ENCODE assay signal across 9 mouse cellular contexts in the genomic region with DNA sequence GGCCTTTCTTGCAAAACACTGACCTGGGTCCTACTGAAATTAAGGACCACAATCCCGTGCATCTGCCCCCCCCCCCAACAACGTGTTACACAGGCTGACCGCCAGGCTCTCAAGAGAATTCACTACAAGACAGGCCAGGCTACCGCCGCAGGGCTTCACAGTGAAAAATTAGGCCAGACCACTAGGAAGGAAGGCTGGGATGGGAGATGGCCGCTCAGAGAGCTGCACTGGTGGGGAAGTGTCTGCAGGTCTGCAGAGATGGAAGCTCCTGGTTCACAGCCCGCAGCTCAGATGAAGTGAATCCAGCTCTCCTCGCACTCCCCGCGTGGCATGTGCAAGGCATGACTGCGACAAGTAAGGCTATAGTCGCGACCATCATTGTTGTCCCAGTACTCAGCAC. TPM values are rescaled to one million over a fixed set of nuclear protein-coding genes. Genes with fewer than 3 reads are reported as not detected.
DNase-seq lines count a peak whose midpoint lies in the region; ATAC-seq lines count a peak whose summit lies in the region.
"Had no signal": no experiment of that assay in that cellular context is flagged by ENCODE, and none has a peak within 500 bp of the region (broad histone marks: within the 10 kb centered on the region; RNA-seq: fewer than 3 reads in every experiment).

No protein-coding gene starts in this region.

- no peak overlapping the region for H3K9ac ChIP-seq in embryonic facial prominence, embryonic 14.5 days (ENCODE audit: low read depth, low read length)
- H3K9ac ChIP-seq in intestine, embryonic 14.5 days (ENCODE audit: low read length): 0 out of 2 replicates have a peak overlapping the region, but pooled peaks have one; percentile 66
- H3K9ac ChIP-seq in neural tube, embryonic 15.5 days (replicated peaks): peak overlapping the region; percentile 67; the same call in 1 of the 2 replicates

- peaks cover 7% of the 10 kb centered on the region for H3K4me1 ChIP-seq in embryonic facial prominence, embryonic 14.5 days (ENCODE audit: control insufficient read depth, insufficient read depth, low read length)
- H3K4me1 ChIP-seq in intestine, embryonic 14.5 days (replicated peaks; ENCODE audit: control insufficient read depth, insufficient read depth, low read length): peaks cover 23% of the 10 kb centered on the region
- H3K4me1 ChIP-seq in neural tube, embryonic 15.5 days: peaks cover 31% of the 10 kb centered on the region

- peak overlapping the region; percentile 100 for H3K4me2 ChIP-seq in embryonic facial prominence, embryonic 14.5 days (ENCODE audit: low read depth, low read length)
- peak overlapping the region; percentile 99 for H3K4me2 ChIP-seq in intestine, embryonic 14.5 days (ENCODE audit: low read length)
- peak overlapping the region; percentile 100 for H3K4me2 ChIP-seq in neural tube, embryonic 15.5 days

- intact Hi-C loops in left cerebral cortex, postnatal 36 days (cut with DNase I): no loop called here

- H3K9me3 ChIP-seq in embryonic facial prominence, embryonic 14.5 days (ENCODE audit: control insufficient read depth, low read length): no peaks in the 10 kb centered on the region
- H3K9me3 ChIP-seq in intestine, embryonic 14.5 days (ENCODE audit: control insufficient read depth, low read length): no peaks in the 10 kb centered on the region
- no peaks in the 10 kb centered on the region for H3K9me3 ChIP-seq in neural tube, embryonic 15.5 days (replicated peaks)

- H3K27ac ChIP-seq in embryonic facial prominence, embryonic 14.5 days (replicated peaks; ENCODE audit: low read depth, low read length): no peak overlapping the region
- no peak overlapping the region for H3K27ac ChIP-seq in intestine, embryonic 14.5 days (ENCODE audit: low read depth)
- H3K27ac ChIP-seq in neural tube, embryonic 15.5 days (replicated peaks): no peak overlapping the region

- no peak for ATAC-seq in embryonic facial prominence, embryonic 14.5 days (ENCODE audit: low read depth)
- 0 out of 2 replicates have a peak, but pooled peaks have one; percentile 1 for ATAC-seq in intestine, embryonic 14.5 days (replicated peaks; ENCODE audit: low FRiP score, low TSS enrichment, low read depth)
- ATAC-seq in neural tube, embryonic 15.5 days (ENCODE audit: low FRiP score): no peak
- ATAC-seq: Patski had no signal

- peak; percentile 37 to 42 for DNase-seq in layer of hippocampus, postnatal 10 days (ENCODE audit: low spot score in 2 of 2)
- DNase-seq in layer of hippocampus, adult 9-11 months: no peak
- DNase-seq in embryonic facial prominence, embryonic 14.5 days (ENCODE audit: low spot score): no peak
- no peak for DNase-seq in intestine, embryonic 14.5 days (ENCODE audit: low spot score)
- no peak for DNase-seq in cerebellum, adult 11-12 months
- no peak for DNase-seq in left cerebral cortex, postnatal 36 days (ENCODE audit: low spot score in 2 of 2)
- DNase-seq in kidney, postnatal 10 days: no peak

- peaks cover 24% of the 10 kb centered on the region for H3K27me3 ChIP-seq in embryonic facial prominence, embryonic 14.5 days (replicated peaks; ENCODE audit: control insufficient read depth, insufficient read depth, low read length)
- H3K27me3 ChIP-seq in intestine, embryonic 14.5 days (replicated peaks; ENCODE audit: control insufficient read depth, insufficient read depth, low read length): no peaks in the 10 kb centered on the region
- 0 out of 2 replicates have a peak, but pooled peaks cover 4% of the 10 kb centered on the region for H3K27me3 ChIP-seq in neural tube, embryonic 15.5 days (replicated peaks)
- H3K27me3 ChIP-seq: Patski had no signal

- H3K36me3 ChIP-seq in embryonic facial prominence, embryonic 14.5 days (ENCODE audit: control insufficient read depth, insufficient read depth, low read length): peaks cover 2% of the 10 kb centered on the region; the same call in 1 of the 2 replicates
- H3K36me3 ChIP-seq in intestine, embryonic 14.5 days (ENCODE audit: control insufficient read depth, insufficient read depth, low read length): peaks cover 1% of the 10 kb centered on the region; the same call in 1 of the 2 replicates
- H3K36me3 ChIP-seq in neural tube, embryonic 15.5 days: peaks cover 3% of the 10 kb centered on the region

- H3K4me3 ChIP-seq in embryonic facial prominence, embryonic 14.5 days (ENCODE audit: low read depth, low read length): peak overlapping the region; percentile 66
- peak overlapping the region; percentile 64 for H3K4me3 ChIP-seq in intestine, embryonic 14.5 days (ENCODE audit: low read depth, low read length)
- H3K4me3 ChIP-seq in neural tube, embryonic 15.5 days (replicated peaks): peak overlapping the region; percentile 67

- WGBS in embryonic facial prominence, embryonic 14.5 days: 57% methylated on average over 13 of the region's 13 CpGs
- 57% methylated on average over 13 of the region's 13 CpGs for WGBS in intestine, embryonic 14.5 days
- WGBS in neural tube, embryonic 15.5 days: 56% methylated on average over 13 of the region's 13 CpGs

RNA-seq across cellular contexts. Expression of a gene that starts 1.2 kb away (rescaled TPM):
- total RNA-seq in layer of hippocampus, postnatal 10 days (2021): 1 to 10 TPM; 9.7 to 9.9 TPM
- 5.2 and 6.9 TPM in 2 replicates for polyA plus RNA-seq in embryonic facial prominence, embryonic 14.5 days (2014; fragmentation: Nextera tagmentation; extraction: Ambion mirVana)
- 4.9 and 5.1 TPM in 2 replicates for polyA plus RNA-seq in intestine, embryonic 14.5 days (2014; fragmentation: Nextera tagmentation; extraction: Ambion mirVana)
- polyA plus RNA-seq in neural tube, embryonic 15.5 days (2015; fragmentation: Nextera tagmentation; extraction: Ambion mirVana): 6.7 and 8.3 TPM in 2 replicates
- total RNA-seq in left cerebral cortex, postnatal 36 days (2021): 1 to 10 TPM; 8.1 to 8.9 TPM

RNA-seq across cellular contexts. Expression of a gene that starts 1.2 kb away (rescaled TPM):
- total RNA-seq in layer of hippocampus, postnatal 10 days (2021): 10 to 100 TPM; 27.9 to 30.7 TPM
- 5.8 and 7.3 TPM in 2 replicates for polyA plus RNA-seq in embryonic facial prominence, embryonic 14.5 days (2014; fragmentation: Nextera tagmentation; extraction: Ambion mirVana)
- polyA plus RNA-seq in intestine, embryonic 14.5 days (2014; fragmentation: Nextera tagmentation; extraction: Ambion mirVana): 6.4 and 9.2 TPM in 2 replicates
- 15.7 and 19.9 TPM in 2 replicates for polyA plus RNA-seq in neural tube, embryonic 15.5 days (2015; fragmentation: Nextera tagmentation; extraction: Ambion mirVana)
- total RNA-seq in left cerebral cortex, postnatal 36 days (2021): 10 to 100 TPM; 52.6 to 55.5 TPM

RNA-seq across cellular contexts. Expression of a gene that starts 5.6 kb away (rescaled TPM):
- total RNA-seq in layer of hippocampus, postnatal 10 days (2021): under 1 TPM; 0.38 to 0.80 TPM
- 0.18 TPM in 2 replicates for polyA plus RNA-seq in embryonic facial prominence, embryonic 14.5 days (2014; fragmentation: Nextera tagmentation; extraction: Ambion mirVana)
- polyA plus RNA-seq in intestine, embryonic 14.5 days (2014; fragmentation: Nextera tagmentation; extraction: Ambion mirVana): 0.11 and 0.27 TPM in 2 replicates
- 0.32 TPM in 2 replicates for polyA plus RNA-seq in neural tube, embryonic 15.5 days (2015; fragmentation: Nextera tagmentation; extraction: Ambion mirVana)
- 1 to 10 TPM in 1 of 2 experiments, under 1 TPM in 1; 0.79 to 1.3 TPM for total RNA-seq in left cerebral cortex, postnatal 36 days (2021)

RNA-seq across cellular contexts. Expression of a gene that starts 17.2 kb away (rescaled TPM):
- under 1 TPM; 0.16 TPM for total RNA-seq in layer of hippocampus, postnatal 10 days (2021)
- polyA plus RNA-seq in embryonic facial prominence, embryonic 14.5 days (2014; fragmentation: Nextera tagmentation; extraction: Ambion mirVana): 2.5 and 3.9 TPM in 2 replicates
- polyA plus RNA-seq in intestine, embryonic 14.5 days (2014; fragmentation: Nextera tagmentation; extraction: Ambion mirVana): 0.73 and 0.86 TPM in 2 replicates
- polyA plus RNA-seq in neural tube, embryonic 15.5 days (2015; fragmentation: Nextera tagmentation; extraction: Ambion mirVana): 0.08 and 0.15 TPM in 2 replicates
- under 1 TPM in 1 of 2 experiments, not detected in 1; 0.15 TPM for total RNA-seq in left cerebral cortex, postnatal 36 days (2021)
- polyA plus RNA-seq: Patski had no signal

Comparison
In these comparisons a context has a peak if more than half of its experiments do, and no peak if none do; other contexts are left out.
1. DNase-seq: peak in layer of hippocampus, postnatal 10 days (2 of 2); none in layer of hippocampus, adult 9-11 months (single experiment), embryonic facial prominence, embryonic 14.5 days (single experiment), intestine, embryonic 14.5 days (single experiment), cerebellum, adult 11-12 months (single experiment), left cerebral cortex, postnatal 36 days (0 of 2) and kidney, postnatal 10 days (single experiment).
2. Peak in every context shown above with its lines, with median percentiles within 50 percentile points of each other: H3K4me2 ChIP-seq and H3K4me3 ChIP-seq.